Comparison of ENCODE assay signal across 16 mouse cellular contexts in genomic region chr17:83315476-83315875, GRCm38 (mm10). TPM values are rescaled to one million over a fixed set of nuclear protein-coding genes. Genes with fewer than 3 reads are reported as not detected.
DNase-seq lines count a peak whose midpoint lies in the region; ATAC-seq and TF ChIP-seq lines count a peak whose summit lies in the region.
"Had no signal": no experiment of that assay in that cellular context is flagged by ENCODE, and none has a peak within 500 bp of the region (broad histone marks: within the 10 kb centered on the region; RNA-seq: fewer than 3 reads in every experiment).

No protein-coding gene starts in this region.

- no peaks in the 10 kb centered on the region for H3K36me3 ChIP-seq in kidney, adult 2 months (ENCODE audit: control insufficient read depth, insufficient read depth, low read length)
- H3K36me3 ChIP-seq in lung, embryonic 15.5 days: no peaks in the 10 kb centered on the region
- H3K36me3 ChIP-seq: embryonic facial prominence, embryonic 13.5 days; hindbrain, embryonic 10.5 days had no signal

- H3K9me3 ChIP-seq in lung, embryonic 15.5 days: no peaks in the 10 kb centered on the region

- no peak overlapping the region for H3K27ac ChIP-seq in kidney, adult 2 months (ENCODE audit: insufficient read depth, low read depth, low read length)
- H3K27ac ChIP-seq in lung, embryonic 15.5 days: peak overlapping the region; percentile 42; the same call in 1 of the 2 replicates
- H3K27ac ChIP-seq: embryonic facial prominence, embryonic 13.5 days; hindbrain, embryonic 10.5 days had no signal

- intact Hi-C loops in heart, postnatal 14 days (cut with DNase I): no loop called here

- WGBS in kidney, adult 2 months: 38% methylated on average over 4 of the region's 4 CpGs
- WGBS in lung, embryonic 15.5 days: 34% methylated on average over 4 of the region's 4 CpGs

- H3K4me1 ChIP-seq in kidney, adult 2 months (ENCODE audit: control insufficient read depth, insufficient read depth, low read length): peaks cover 3% of the 10 kb centered on the region; the same call in 1 of the 2 replicates
- H3K4me1 ChIP-seq in lung, embryonic 15.5 days: peaks cover 30% of the 10 kb centered on the region

- no peak overlapping the region for H3K9ac ChIP-seq in lung, embryonic 15.5 days
- H3K9ac ChIP-seq: embryonic facial prominence, embryonic 13.5 days had no signal

- peak; percentile 57 for DNase-seq in heart, adult 11 months
- no peak for DNase-seq in heart, postnatal 14 days
- DNase-seq in kidney, adult 2 months: peak; percentile 32
- DNase-seq in kidney, postnatal 10 days: no peak
- no peak for DNase-seq in lung, adult 18-20 months
- DNase-seq in layer of hippocampus, postnatal 10 days (ENCODE audit: low spot score in 2 of 2): no peak
- DNase-seq: cerebellum, adult 18-20 months; gastrocnemius, postnatal 10 days; lung, postnatal 36 days; midbrain, embryonic 14.5 days; thymus, postnatal 4 days had no signal

- TF ChIP-seq CTCF in kidney, adult 2 months (conservative IDR thresholded peaks at IDR 0.05; ENCODE audit: insufficient read depth, insufficient read length, low read depth, low read length): no peak

- no peak for ATAC-seq in lung, embryonic 15.5 days (ENCODE audit: borderline replicate concordance, extremely low read depth, low FRiP score, low TSS enrichment)
- peak; percentile 33 for ATAC-seq in megakaryocyte progenitor cell, adult 5-6 weeks (replicated peaks; ENCODE audit: poor library complexity)
- ATAC-seq: inflammation-experienced regulatory T-cells, adult 6 months had no signal

- no peak for TF ChIP-seq POLR2A in kidney, adult 2 months (IDR thresholded peaks at IDR 0.05; ENCODE audit: low read depth, low read length)

- no peak overlapping the region for H3K4me3 ChIP-seq in kidney, adult 2 months (ENCODE audit: insufficient read depth, low read depth, low read length)
- no peak overlapping the region for H3K4me3 ChIP-seq in lung, embryonic 15.5 days
- H3K4me3 ChIP-seq: embryonic facial prominence, embryonic 13.5 days; hindbrain, embryonic 10.5 days had no signal

- no peak overlapping the region for H3K4me2 ChIP-seq in lung, embryonic 15.5 days
- H3K4me2 ChIP-seq: embryonic facial prominence, embryonic 13.5 days had no signal

- H3K27me3 ChIP-seq in kidney, adult 2 months (replicated peaks; ENCODE audit: control insufficient read depth, insufficient read depth, low read length): no peaks in the 10 kb centered on the region; the same call in 1 of the 2 replicates
- no peaks in the 10 kb centered on the region for H3K27me3 ChIP-seq in lung, embryonic 15.5 days
- H3K27me3 ChIP-seq: embryonic facial prominence, embryonic 13.5 days had no signal

RNA-seq across cellular contexts. Expression of gene Eml4, which starts 35.3 kb away (rescaled TPM):
- total RNA-seq in heart, postnatal 14 days (2021): 1 to 10 TPM; 8.3 TPM
- polyA plus RNA-seq in kidney, adult 2 months (2012; rRNA removed): 6.1 and 7.1 TPM in 2 replicates
- polyA plus RNA-seq in lung, embryonic 15.5 days (2015; fragmentation: Nextera tagmentation; extraction: Ambion mirVana): 33.7 and 33.8 TPM in 2 replicates
- 38.0 and 41.5 TPM in 2 replicates for total RNA-seq in megakaryocyte progenitor cell, adult 5-6 weeks (2015)
- total RNA-seq in megakaryocyte progenitor cell, adult 5-6 weeks (2017): 79.6 and 86.3 TPM in 2 replicates
- 10 to 100 TPM; 33.4 to 35.0 TPM for total RNA-seq in layer of hippocampus, postnatal 10 days (2021)

Comparison
In these comparisons a context has a peak if more than half of its experiments do, and no peak if none do; other contexts are left out.
1. DNase-seq: peak in heart, adult 11 months (single experiment) and kidney, adult 2 months (single experiment); none in heart, postnatal 14 days (0 of 2), kidney, postnatal 10 days (single experiment), lung, adult 18-20 months (0 of 2) and layer of hippocampus, postnatal 10 days (0 of 2).